Mouse (Mus musculus) liver, embryonic 14.5 days (tissue): ENCODE results near the gene Ovgp1. TPM values are rescaled to one million over a fixed set of nuclear protein-coding genes. Genes with fewer than 3 reads are reported as not detected.

Source experiments
- ATAC-seq: fragments of 200-750 bp; cut with Nextera tagmentation; 2 replicates; pipeline ENCODE4 v1.8.0; 2017; ENCODE audit warnings: moderate number of reproducible peaks, mild to moderate bottlenecking, moderate library complexity; ENCODE audit not compliant: insufficient read depth
- DNase-seq, 3 experiments: peaks; one replicate each; pipeline ENCODE4 v3.0.0-alpha.2; 2012 to 2013; ENCODE audit warnings: low read depth in 3 of 3, low spot score in 3 of 3
- H3K27ac ChIP-seq: fragments of 300-500 bp; sonication (generic); 2 replicates; pipeline ENCODE4 v1.5.1; 2014; ENCODE audit warnings: moderate library complexity, mild to moderate bottlenecking, control low read depth, inconsistent platforms
- H3K27me3 ChIP-seq: fragments of 300-500 bp; sonication (generic); 2 replicates; pipeline ENCODE4 v1.6.1; 2014; ENCODE audit warnings: mild to moderate bottlenecking, low read length, moderate library complexity; ENCODE audit not compliant: control insufficient read depth, insufficient read depth
- H3K36me3 ChIP-seq: fragments of 300-500 bp; sonication (generic); replicated peaks from 2 replicates; pipeline ENCODE4 v1.6.1; 2014; ENCODE audit warnings: low read depth; ENCODE audit not compliant: control insufficient read depth, insufficient read depth
- H3K4me1 ChIP-seq, 2 experiments: fragments of 200-500 bp in 1 of 2; fragments of 300-500 bp in 1 of 2; sonication (generic) in 1 of 2; replicated peaks; 2 replicates each; pipeline ENCODE4 v1.6.1; 2012 to 2014; ENCODE audit warnings: antibody characterized with exemption in 1 of 2, inconsistent platforms in 1 of 2, low read length in 1 of 2; ENCODE audit not compliant: control insufficient read depth in 2 of 2, insufficient read depth in 2 of 2
- H3K4me2 ChIP-seq: fragments of 300-500 bp; sonication (generic); 2 replicates; pipeline ENCODE4 v1.6.1; 2014; ENCODE audit warnings: low read depth, mild to moderate bottlenecking, control low read depth, moderate library complexity
- H3K4me3 ChIP-seq, 2 experiments: fragments of 200-500 bp in 1 of 2; fragments of 300-500 bp in 1 of 2; sonication (generic) in 1 of 2; 2 replicates each; pipeline ENCODE4 v1.5.1; 2012 to 2014; ENCODE audit warnings: low read depth in 2 of 2, low read length in 2 of 2, mild to moderate bottlenecking in 2 of 2, control low read depth in 1 of 2, inconsistent platforms in 1 of 2, moderate library complexity in 1 of 2; ENCODE audit not compliant: insufficient read depth in 1 of 2
- H3K9ac ChIP-seq: fragments of 300-500 bp; sonication (generic); replicated peaks from 2 replicates; pipeline ENCODE4 v1.6.1; 2014; ENCODE audit warnings: mild to moderate bottlenecking, control low read depth, moderate library complexity
- H3K9me3 ChIP-seq: fragments of 300-500 bp; sonication (generic); 2 replicates; pipeline ENCODE4 v1.6.1; 2016; ENCODE audit warnings: low read length, mixed read lengths; ENCODE audit not compliant: control insufficient read depth
- CTCF ChIP-seq: IDR thresholded peaks from 2 replicates; pipeline ENCODE4 v1.5.1; 2016; ENCODE audit warnings: antibody characterized with exemption, low read depth, control low read depth
- EP300 ChIP-seq: IDR thresholded peaks from 2 replicates; pipeline ENCODE4 v1.6.1; 2016; ENCODE audit warnings: antibody characterized with exemption, low read depth
- WGBS: fragments of 180-500 bp; shearing (Covaris S2); extraction: QIAGEN DNeasy Blood & Tissue Kit; methylation state at CpG from one replicate; pipeline ENCODE4 v1.1.7; 2014; ENCODE audit not compliant: insufficient replicate concordance; 5-methylcytosine and 5-hydroxymethylcytosine counted together
- polyA plus RNA-seq, 2 experiments: library from polyadenylated mRNA; depleted of rRNA in 1 of 2; stranded (reverse) in 1 of 2; unstranded in 1 of 2; fragments of >200 nt; fragmentation: Nextera tagmentation in 1 of 2; extraction: Ambion mirVana in 1 of 2; gene quantifications; 2 replicates each; pipeline versions ENCODE4 v1.2.1 to v1.2.3; 2012 to 2014

The Ovgp1 gene
- polyA plus RNA-seq, 2 experiments, result 0.24 to 1.2 TPM

GRCm38 (mm10) chr3:105929821-105930220 is 43.7 kb upstream of the Ovgp1 start:
- H3K27me3 ChIP-seq, result no peaks in the 10 kb centered on the region
- no peak overlapping the region for H3K27ac ChIP-seq
- H3K9ac ChIP-seq, result no peak overlapping the region
- DNase-seq, result no peak
- no peak for TF ChIP-seq EP300
- no peak for TF ChIP-seq CTCF
- no peak for ATAC-seq
- H3K4me3 ChIP-seq, result no peak overlapping the region
- WGBS, result 48% methylated on average over 7 of the region's 7 CpGs
- peaks cover 2 to 19% of the 10 kb centered on the region in 2 experiments; a peak in 3 of 4 replicates for H3K4me1 ChIP-seq
- no peaks in the 10 kb centered on the region for H3K36me3 ChIP-seq
- no peaks in the 10 kb centered on the region for H3K9me3 ChIP-seq
- no peak overlapping the region for H3K4me2 ChIP-seq

GRCm38 (mm10) chr3:105931095-105931494 is 42.4 kb upstream of the Ovgp1 start:
- Histone ChIP-seq H3K9ac (no peak overlapping the region), H3K27me3 (no peaks in the 10 kb centered on the region), H3K27ac (no peak overlapping the region), H3K9me3 (no peaks in the 10 kb centered on the region), H3K36me3 (no peaks in the 10 kb centered on the region), H3K4me1 (peaks cover 0 to 10% of the 10 kb centered on the region in 2 experiments; a peak in 2 of 4 replicates), H3K4me2 (no peak overlapping the region), H3K4me3 (no peak overlapping the region)
- ATAC-seq, result no peak
- 26% methylated on average over 2 of the region's 2 CpGs for WGBS
- TF ChIP-seq EP300 (no peak), CTCF (no peak)
- DNase-seq, result no peak

DNA sequence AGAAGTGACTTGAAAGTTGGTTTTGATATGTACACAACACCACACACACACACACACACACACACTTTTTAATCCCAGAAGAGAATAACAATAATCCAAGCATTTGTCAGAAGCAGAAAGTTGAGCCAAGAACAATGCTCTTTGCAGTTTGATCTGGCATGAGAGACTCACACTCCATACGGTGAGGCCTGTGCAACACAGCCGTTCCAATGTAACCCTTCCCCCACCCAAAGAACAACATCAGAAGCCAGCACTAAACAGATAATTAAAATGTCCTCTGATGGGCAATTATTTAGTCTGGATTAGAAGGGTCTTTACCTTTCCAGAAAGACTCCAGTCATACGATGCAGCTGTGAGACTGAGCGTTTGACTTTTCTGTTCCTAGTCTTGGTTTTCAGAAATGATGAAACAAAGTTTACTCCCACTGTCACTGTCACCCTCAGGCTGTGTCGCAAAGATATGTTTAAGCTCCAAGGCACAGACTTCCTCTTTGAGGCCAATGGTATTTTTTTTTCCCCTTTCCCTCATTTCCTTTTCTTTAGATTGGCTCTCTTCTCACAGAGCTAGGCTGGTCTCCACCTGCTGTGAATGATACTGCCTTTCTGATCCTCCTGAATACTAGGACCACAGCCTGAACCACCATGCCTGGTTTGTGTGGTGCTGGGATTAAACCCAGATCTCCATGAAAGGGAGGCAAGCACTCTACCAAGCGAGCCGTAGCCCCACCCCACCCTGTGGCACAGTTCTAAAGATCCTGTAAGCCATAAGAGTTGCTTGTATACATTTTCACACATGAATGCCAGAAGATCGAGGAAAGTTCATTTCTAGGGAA is 41.1 kb upstream of the Ovgp1 start, which contains the start of gene I830077J02Rik:
Gene I830077J02Rik, minus strand, starts transcription at position 425 of the 832 bp plus-strand sequence.
- DNase-seq (peak in 1 of 3 experiments; percentile 22), ATAC-seq (peak; percentile 59; the same call in 1 of the 2 replicates)
- TF ChIP-seq CTCF (no peak), EP300 (no peak)
- no peak within 1 kb of the TSS for H3K4me2 ChIP-seq
- H3K27ac ChIP-seq, result no peak within 1 kb of the TSS
- no peaks in the 10 kb centered on the region; the same call in 1 of the 2 replicates for H3K36me3 ChIP-seq
- H3K4me3 ChIP-seq, result peak within 1 kb of the TSS; percentile 7 to 14; a peak in 2 of 4 replicates
- WGBS, result 20% methylated on average over 8 of the region's 8 CpGs
- H3K9me3 ChIP-seq, result no peaks in the 10 kb centered on the region
- no peak within 1 kb of the TSS; the same call in 1 of the 2 replicates for H3K9ac ChIP-seq
- H3K27me3 ChIP-seq, result no peaks in the 10 kb centered on the region
- H3K4me1 ChIP-seq, result peaks cover 0 to 10% of the 10 kb centered on the region in 2 experiments; a peak in 2 of 4 replicates

GRCm38 (mm10) chr3:105933926-105934325 is 39.6 kb upstream of the Ovgp1 start:
- Histone ChIP-seq H3K9ac (no peak overlapping the region), H3K4me3 (no peak overlapping the region), H3K4me2 (no peak overlapping the region), H3K9me3 (no peaks in the 10 kb centered on the region), H3K4me1 (peaks cover 0 to 7% of the 10 kb centered on the region in 2 experiments; a peak in 2 of 4 replicates), H3K27me3 (no peaks in the 10 kb centered on the region), H3K27ac (no peak overlapping the region), H3K36me3 (no peaks in the 10 kb centered on the region; the same call in 1 of the 2 replicates)
- TF ChIP-seq EP300, result no peak
- no peak for TF ChIP-seq CTCF
- no peak for ATAC-seq
- DNase-seq, result no peak
- WGBS, result 78% methylated on average over 6 of the region's 6 CpGs

DNA sequence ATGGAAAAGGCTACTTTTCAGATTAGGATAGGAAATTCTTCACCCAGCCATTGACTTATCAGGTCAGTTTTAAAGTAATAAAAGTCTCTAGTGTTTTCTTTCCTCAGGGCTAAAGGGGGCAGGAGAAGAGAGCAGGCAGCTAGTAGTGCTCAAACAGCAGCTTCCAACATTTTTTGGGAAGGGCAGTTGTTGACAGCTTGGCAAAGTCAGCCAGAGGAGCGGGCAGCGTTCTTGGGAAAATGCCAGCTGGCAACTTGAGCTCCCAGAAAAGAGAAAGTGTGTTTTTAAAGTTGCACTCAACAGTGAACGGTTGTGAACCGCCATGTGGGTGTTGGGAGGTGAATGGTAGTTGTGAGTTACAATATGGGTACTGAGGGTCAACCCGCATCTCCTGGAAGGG is 38.5 kb upstream of the Ovgp1 start:
- no peak overlapping the region for H3K4me2 ChIP-seq
- H3K9me3 ChIP-seq, result no peaks in the 10 kb centered on the region
- 71% methylated on average over 5 of the region's 5 CpGs for WGBS
- no peak overlapping the region for H3K9ac ChIP-seq
- DNase-seq (no peak), ATAC-seq (no peak)
- TF ChIP-seq CTCF (no peak), EP300 (no peak)
- H3K27me3 ChIP-seq, result no peaks in the 10 kb centered on the region
- no peak overlapping the region for H3K4me3 ChIP-seq
- H3K27ac ChIP-seq, result no peak overlapping the region
- peaks cover 0 to 7% of the 10 kb centered on the region in 2 experiments; a peak in 2 of 4 replicates for H3K4me1 ChIP-seq
- H3K36me3 ChIP-seq, result no peaks in the 10 kb centered on the region; the same call in 1 of the 2 replicates
